Mouse (Mus musculus): ENCODE measurements at regions not wholly inside any gene's neighbourhood (a gene's known extent, or its start where the extent isn't known, plus 50 kb on each side); places are given as distances from the start of the nearest gene placed in this dataset.
A peak's percentile ranks its signal among the peaks of the same experiment; 100 is the strongest.

DNA sequence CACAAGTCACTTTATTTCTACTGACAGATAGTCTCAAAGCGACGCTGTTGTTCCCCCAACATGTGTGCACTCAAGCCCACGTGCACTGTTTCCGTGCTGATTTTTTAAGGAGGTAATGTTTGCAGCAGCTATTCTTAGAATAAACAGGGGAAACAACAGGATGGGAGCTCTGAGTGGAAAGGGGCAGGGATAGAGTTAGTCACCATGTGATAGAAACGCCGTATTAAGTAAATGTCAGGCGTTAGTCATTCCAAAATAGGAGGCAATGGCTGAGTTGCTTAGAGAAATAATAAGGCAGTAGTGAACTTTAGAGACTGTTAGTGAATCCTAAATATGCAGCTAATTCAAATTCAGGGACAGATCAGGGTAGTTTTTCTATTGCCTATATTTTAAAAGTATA lies 111.4 kb downstream of the Alg10b start:
- Histone ChIP-seq H3K27me3 (no peaks in the 10 kb centered on the region), H3K9me3 (replicated peaks) (no peaks in the 10 kb centered on the region), H3K9ac (no peak overlapping the region), H3K36me3 (no peaks in the 10 kb centered on the region), H3K4me1 (peaks cover 11% of the 10 kb centered on the region; the same call in 1 of the 2 replicates), H3K4me2 (no peak overlapping the region), H3K27ac (no peak overlapping the region), H3K4me3 (replicated peaks) (no peak overlapping the region)
- WGBS: 77% methylated on average over 7 of the region's 7 CpGs
- ATAC-seq (replicated peaks; ENCODE audit: low FRiP score): no peak

DNA sequence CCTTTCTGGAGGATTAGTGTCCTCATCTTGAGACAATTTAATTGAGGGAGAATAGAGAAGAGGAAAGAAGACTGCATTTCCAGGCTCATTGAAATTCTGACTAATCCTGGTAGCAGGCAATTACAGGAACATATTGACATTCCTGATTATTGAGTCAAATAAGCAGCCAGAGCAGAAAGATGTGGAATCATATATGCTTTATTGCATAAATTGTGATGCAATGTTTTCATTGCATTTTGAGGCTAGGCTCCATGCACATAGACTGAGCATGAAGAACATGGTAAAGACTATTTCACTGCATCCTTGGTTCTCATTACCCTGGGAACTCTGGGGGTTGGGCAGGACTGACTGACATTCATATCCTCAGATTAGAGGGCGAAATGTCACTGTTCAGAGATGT lies 116.0 kb downstream of the Alg10b start:
- no peak overlapping the region for H3K27ac ChIP-seq
- WGBS: 83% methylated on average over 1 of the region's 1 CpGs

DNA sequence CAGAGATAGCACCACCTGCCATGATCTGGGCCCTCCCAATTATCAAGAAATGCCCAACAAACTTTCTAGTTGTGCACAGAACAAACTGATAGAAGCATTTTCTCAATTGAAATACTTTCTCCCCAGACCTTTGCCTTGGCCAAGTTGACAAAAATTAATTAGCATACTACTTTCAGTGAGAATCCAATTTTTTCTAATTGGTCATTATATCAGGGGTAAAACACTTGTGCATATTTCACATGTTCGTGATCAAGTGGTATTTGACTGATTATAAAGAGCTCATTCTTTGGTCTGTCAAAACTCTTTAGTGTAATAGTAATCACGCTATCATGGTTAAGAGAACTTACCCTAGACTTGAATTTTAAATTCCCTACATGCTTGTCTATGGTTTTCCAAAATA lies 117.2 kb downstream of the Alg10b start:
- Histone ChIP-seq H3K4me2 (no peak overlapping the region), H3K9ac (no peak overlapping the region), H3K36me3 (no peaks in the 10 kb centered on the region), H3K4me1 (no peaks in the 10 kb centered on the region), H3K27ac (no peak overlapping the region), H3K27me3 (no peaks in the 10 kb centered on the region), H3K4me3 (replicated peaks) (no peak overlapping the region), H3K9me3 (replicated peaks) (no peaks in the 10 kb centered on the region)
- 90% methylated on average over 2 of the region's 2 CpGs for WGBS
- ATAC-seq (replicated peaks; ENCODE audit: low FRiP score): no peak

More for the DNA sequence above, 116.0 kb downstream of the Alg10b start:
- Histone ChIP-seq H3K9ac (no peak overlapping the region), H3K27me3 (no peaks in the 10 kb centered on the region), H3K4me3 (replicated peaks) (no peak overlapping the region), H3K4me2 (no peak overlapping the region), H3K9me3 (replicated peaks) (no peaks in the 10 kb centered on the region), H3K4me1 (no peaks in the 10 kb centered on the region), H3K36me3 (no peaks in the 10 kb centered on the region)
- ATAC-seq (replicated peaks; ENCODE audit: low FRiP score): no peak

DNA sequence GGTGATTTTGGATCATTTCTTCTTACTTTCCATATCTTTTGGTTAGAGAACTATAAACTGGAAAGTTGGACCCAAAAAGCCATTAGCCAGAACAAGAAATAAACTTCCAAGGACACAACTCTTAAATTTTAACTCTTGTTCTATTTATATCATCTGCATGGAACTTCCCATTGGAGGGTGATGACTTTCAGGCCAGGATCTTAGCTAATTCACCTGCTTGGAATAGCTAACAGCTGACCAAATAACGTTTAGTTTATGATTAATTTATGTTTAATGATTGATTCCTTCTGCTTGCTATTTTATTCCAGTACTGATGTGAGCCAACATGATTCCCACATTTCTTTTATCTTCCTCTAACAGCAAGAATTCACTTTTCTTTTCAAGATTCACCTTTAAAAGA lies 119.7 kb downstream of the Alg10b start:
- 40% methylated on average over 1 of the region's 1 CpGs for WGBS
- 0 out of 2 replicates have a peak, but pooled peaks cover 4% of the 10 kb centered on the region for H3K4me1 ChIP-seq
- ATAC-seq (replicated peaks; ENCODE audit: low FRiP score): peak; percentile 56; the same call in 1 of the 2 replicates
- H3K4me2 ChIP-seq: no peak overlapping the region
- H3K9me3 ChIP-seq (replicated peaks): no peaks in the 10 kb centered on the region
- no peak overlapping the region for H3K27ac ChIP-seq
- no peak overlapping the region for H3K4me3 ChIP-seq (replicated peaks)
- no peaks in the 10 kb centered on the region for H3K36me3 ChIP-seq
- no peak overlapping the region for H3K9ac ChIP-seq
- H3K27me3 ChIP-seq: no peaks in the 10 kb centered on the region

DNA sequence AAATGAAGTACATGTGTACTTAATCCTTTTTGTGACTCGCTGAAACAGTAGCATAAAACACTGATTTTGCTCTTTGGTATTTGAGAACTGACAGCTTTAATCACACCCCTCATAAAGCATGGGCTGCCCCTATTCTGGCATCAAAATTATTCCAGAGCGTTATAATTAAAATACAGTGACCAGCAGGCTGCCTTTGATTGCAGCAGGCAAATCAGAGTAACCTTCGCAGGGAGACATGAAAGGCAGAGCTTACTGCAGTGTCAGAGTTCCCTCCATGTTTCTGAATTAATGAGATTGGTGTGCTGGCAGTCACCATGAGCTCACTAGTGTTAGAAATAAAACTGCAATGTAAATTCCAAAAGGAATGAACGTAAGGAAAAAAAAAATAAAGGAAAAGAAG lies 120.8 kb downstream of the Alg10b start:
- H3K27me3 ChIP-seq: no peaks in the 10 kb centered on the region
- H3K36me3 ChIP-seq: no peaks in the 10 kb centered on the region
- H3K9ac ChIP-seq: no peak overlapping the region
- no peak overlapping the region for H3K27ac ChIP-seq
- H3K4me1 ChIP-seq: 0 out of 2 replicates have a peak, but pooled peaks cover 4% of the 10 kb centered on the region
- no peak for ATAC-seq (replicated peaks; ENCODE audit: low FRiP score)
- no peak overlapping the region for H3K4me2 ChIP-seq
- no peaks in the 10 kb centered on the region for H3K9me3 ChIP-seq (replicated peaks)
- 37% methylated on average over 4 of the region's 4 CpGs for WGBS
- H3K4me3 ChIP-seq (replicated peaks): no peak overlapping the region

DNA sequence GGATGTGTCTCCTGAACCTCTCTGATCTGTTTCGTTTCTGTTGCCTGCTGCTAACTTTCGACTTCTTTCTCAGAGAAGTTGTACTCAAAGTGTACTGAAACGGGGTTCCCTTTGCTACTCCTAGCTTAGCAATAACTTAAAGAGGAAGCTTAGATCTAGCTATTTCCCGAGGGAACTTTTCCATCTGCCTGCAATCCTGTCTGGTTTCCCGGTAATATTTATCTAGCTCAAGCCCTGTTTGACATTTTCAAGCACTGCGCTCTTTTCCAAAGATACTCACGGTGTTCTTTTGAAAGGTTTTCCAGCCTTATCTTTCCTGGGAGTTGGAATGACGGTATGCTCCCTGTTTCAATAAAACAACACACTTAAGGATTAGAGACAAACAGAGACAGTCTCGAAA lies 122.1 kb downstream of the Alg10b start:
- no peak for ATAC-seq (replicated peaks; ENCODE audit: low FRiP score)

DNA sequence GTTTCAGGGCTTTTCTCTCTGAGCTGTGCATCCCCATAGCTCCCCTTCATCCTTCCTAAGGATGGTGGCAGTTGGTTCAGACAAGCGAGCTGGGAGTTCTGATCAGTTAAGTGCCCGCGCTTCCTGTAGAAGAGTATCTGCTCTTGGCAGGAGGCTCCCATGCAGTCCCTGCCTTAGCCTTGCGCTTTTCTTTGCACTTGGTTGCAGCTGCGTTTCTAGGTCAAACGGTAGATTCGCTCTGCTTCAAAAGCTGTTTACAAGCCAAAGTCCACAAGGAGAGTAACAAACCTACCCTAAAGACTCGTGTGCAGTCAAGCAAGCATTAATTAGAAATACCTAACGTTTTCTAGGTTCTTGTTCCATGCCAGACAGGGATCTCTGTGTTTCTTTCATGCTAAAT lies 122.6 kb downstream of the Alg10b start:
- Histone ChIP-seq H3K4me2 (no peak overlapping the region), H3K4me1 (0 out of 2 replicates have a peak, but pooled peaks cover 4% of the 10 kb centered on the region), H3K27me3 (no peaks in the 10 kb centered on the region), H3K36me3 (no peaks in the 10 kb centered on the region), H3K4me3 (replicated peaks) (no peak overlapping the region), H3K9me3 (replicated peaks) (no peaks in the 10 kb centered on the region), H3K9ac (no peak overlapping the region), H3K27ac (peak overlapping the region; percentile 59)
- WGBS: 67% methylated on average over 9 of the region's 9 CpGs
- ATAC-seq (replicated peaks; ENCODE audit: low FRiP score): 0 out of 2 replicates have a peak, but pooled peaks have one; percentile 36

More for the DNA sequence above, 122.1 kb downstream of the Alg10b start:
- no peak overlapping the region for H3K9ac ChIP-seq
- peak overlapping the region; percentile 59; the same call in 1 of the 2 replicates for H3K27ac ChIP-seq
- H3K36me3 ChIP-seq: no peaks in the 10 kb centered on the region
- WGBS: 57% methylated on average over 9 of the region's 9 CpGs
- no peak overlapping the region for H3K4me3 ChIP-seq (replicated peaks)
- no peak overlapping the region for H3K4me2 ChIP-seq
- no peaks in the 10 kb centered on the region for H3K9me3 ChIP-seq (replicated peaks)
- 0 out of 2 replicates have a peak, but pooled peaks cover 4% of the 10 kb centered on the region for H3K4me1 ChIP-seq
- no peaks in the 10 kb centered on the region for H3K27me3 ChIP-seq

DNA sequence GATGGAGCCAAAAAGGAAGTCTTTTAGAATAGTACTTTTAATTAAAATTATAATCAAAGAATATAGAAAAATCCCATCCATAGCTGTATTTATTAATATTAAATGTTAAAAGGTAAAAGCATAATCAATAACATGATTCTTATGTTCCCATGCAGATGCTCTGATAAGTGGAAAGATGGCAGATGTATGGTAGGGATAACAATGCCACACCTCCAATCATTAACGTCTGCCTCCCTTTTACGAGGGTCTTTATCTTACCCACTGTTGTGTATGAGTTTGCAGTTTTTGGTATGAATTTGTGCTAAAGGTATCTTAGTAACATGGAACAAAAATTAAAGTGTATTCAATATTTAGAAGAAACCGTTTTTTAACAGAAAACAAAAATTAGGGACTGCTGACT lies 127.8 kb downstream of the Alg10b start:
- H3K27ac ChIP-seq: no peak overlapping the region
- no peak overlapping the region for H3K4me3 ChIP-seq (replicated peaks)
- no peak overlapping the region for H3K9ac ChIP-seq
- H3K4me2 ChIP-seq: no peak overlapping the region
- ATAC-seq (replicated peaks; ENCODE audit: low FRiP score): no peak
- 93% methylated on average over 3 of the region's 3 CpGs for WGBS
- no peaks in the 10 kb centered on the region for H3K27me3 ChIP-seq
- H3K36me3 ChIP-seq: no peaks in the 10 kb centered on the region
- H3K9me3 ChIP-seq (replicated peaks): no peaks in the 10 kb centered on the region
- no peaks in the 10 kb centered on the region for H3K4me1 ChIP-seq

DNA sequence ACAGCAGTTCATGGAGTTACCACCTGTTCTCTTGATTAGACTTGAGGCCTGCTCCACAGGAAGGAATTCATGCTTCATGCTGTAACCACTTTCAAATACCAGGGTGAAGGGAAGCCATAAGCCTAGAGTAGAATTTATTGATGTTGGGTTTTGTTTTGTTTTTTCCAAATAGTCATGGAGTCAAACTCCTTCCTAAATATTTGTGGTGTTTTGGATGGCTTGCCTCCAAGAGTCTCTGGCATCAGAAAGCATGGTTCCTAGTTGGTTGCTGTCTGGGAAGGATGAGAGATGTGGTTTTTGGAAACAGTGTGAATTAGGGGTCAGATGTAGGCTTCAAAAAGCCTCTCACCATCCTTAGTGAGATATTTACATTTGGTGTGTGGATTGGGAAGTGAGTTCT lies 141.5 kb downstream of the Alg10b start:
- Histone ChIP-seq H3K27ac (no peak overlapping the region), H3K27me3 (no peaks in the 10 kb centered on the region), H3K9me3 (replicated peaks) (no peaks in the 10 kb centered on the region), H3K36me3 (no peaks in the 10 kb centered on the region), H3K4me1 (no peaks in the 10 kb centered on the region), H3K9ac (no peak overlapping the region), H3K4me3 (replicated peaks) (no peak overlapping the region), H3K4me2 (no peak overlapping the region)
- no peak for ATAC-seq (replicated peaks; ENCODE audit: low FRiP score)

DNA sequence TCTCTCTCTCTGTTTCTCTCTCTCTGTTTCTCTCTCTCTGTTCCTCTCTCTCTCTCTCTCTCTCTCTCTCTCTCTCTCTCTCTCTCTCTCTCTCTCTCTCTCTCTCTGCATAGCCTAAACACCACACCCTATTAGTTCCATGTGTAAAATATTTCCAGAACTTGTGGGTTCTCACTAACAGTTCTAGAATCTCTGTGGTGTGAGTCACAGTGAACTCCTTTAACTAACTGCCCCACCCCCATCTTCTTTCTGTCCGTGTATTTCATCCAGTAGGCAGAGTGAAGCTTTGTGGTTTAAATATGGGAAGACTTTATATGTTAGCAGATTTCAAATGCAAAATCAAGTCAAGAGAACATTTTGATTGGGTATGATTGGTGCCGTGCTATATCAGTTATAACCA lies 153.8 kb downstream of the Alg10b start:
- Histone ChIP-seq H3K4me1 (no peaks in the 10 kb centered on the region), H3K27ac (no peak overlapping the region), H3K9ac (no peak overlapping the region), H3K9me3 (replicated peaks) (no peaks in the 10 kb centered on the region), H3K4me3 (replicated peaks) (no peak overlapping the region), H3K27me3 (no peaks in the 10 kb centered on the region), H3K4me2 (no peak overlapping the region), H3K36me3 (no peaks in the 10 kb centered on the region)
- 83% methylated on average over 2 of the region's 2 CpGs for whole genome bisulfite sequencing
- no peak for ATAC-seq (replicated peaks; ENCODE audit: low FRiP score)

DNA sequence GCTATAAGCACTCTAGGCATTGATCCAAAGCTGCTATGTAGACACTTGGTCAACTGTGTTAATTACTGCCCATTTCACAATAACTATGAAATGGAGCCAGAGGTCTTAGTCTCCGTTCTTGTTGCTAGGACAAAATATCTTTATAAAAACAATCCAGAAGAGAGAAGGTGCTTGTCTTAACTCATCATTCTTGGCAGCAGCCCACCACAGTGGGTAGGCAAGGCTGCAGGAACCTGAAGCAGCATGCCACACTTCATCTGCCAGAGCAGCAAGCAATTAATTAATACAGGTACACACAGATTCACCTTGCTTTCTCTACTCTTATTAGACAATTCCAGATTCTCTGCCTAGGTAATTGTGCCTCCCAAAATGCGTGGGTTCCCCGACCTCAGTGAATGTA lies 172.8 kb downstream of the Alg10b start:
- Histone ChIP-seq H3K4me2 (no peak overlapping the region), H3K9me3 (replicated peaks) (no peaks in the 10 kb centered on the region), H3K4me3 (replicated peaks) (no peak overlapping the region), H3K27ac (no peak overlapping the region), H3K9ac (no peak overlapping the region), H3K4me1 (no peaks in the 10 kb centered on the region), H3K36me3 (no peaks in the 10 kb centered on the region), H3K27me3 (no peaks in the 10 kb centered on the region)
- 88% methylated on average over 3 of the region's 3 CpGs for WGBS
- ATAC-seq (replicated peaks; ENCODE audit: low FRiP score): no peak

DNA sequence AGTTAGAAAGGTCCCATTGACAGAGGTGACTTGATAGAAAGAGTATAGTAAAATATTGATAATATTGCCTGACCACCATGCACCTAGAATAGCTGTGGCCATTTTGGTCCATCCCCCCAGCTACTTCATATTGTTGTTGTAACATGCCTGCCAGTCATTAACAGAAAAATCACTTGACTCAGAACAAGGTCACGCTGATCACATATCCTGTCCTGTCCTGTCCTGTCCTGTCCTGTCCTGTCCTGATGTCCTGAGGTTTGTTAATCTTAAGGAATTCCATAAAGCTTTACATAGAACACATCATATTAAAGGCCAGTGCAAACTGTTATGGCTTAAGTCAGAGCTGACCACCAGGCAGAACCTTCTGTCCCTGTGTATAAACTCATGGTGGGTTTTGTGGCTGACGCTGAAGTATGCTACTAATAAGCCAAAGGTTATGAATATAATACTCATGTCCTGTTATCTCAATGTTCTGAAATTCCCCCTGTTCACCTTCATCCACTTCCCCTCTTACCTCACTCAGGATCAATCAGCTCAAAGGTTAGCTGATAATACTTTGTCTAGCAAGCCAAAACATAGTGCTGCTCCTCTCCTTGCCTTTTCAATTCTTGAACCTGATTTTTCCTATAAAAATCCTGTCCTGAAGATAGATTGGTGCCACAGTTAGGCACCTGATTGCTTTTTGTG lies 173.7 kb downstream of the Alg10b start:
- Histone ChIP-seq H3K4me3 (replicated peaks) (no peak overlapping the region), H3K4me2 (no peak overlapping the region), H3K9me3 (replicated peaks) (no peaks in the 10 kb centered on the region), H3K36me3 (no peaks in the 10 kb centered on the region), H3K4me1 (no peaks in the 10 kb centered on the region), H3K9ac (no peak overlapping the region), H3K27ac (no peak overlapping the region), H3K27me3 (no peaks in the 10 kb centered on the region)
- ATAC-seq (replicated peaks; ENCODE audit: low FRiP score): no peak
- 95% methylated on average over 2 of the region's 2 CpGs for WGBS

All from kidney, embryonic 15.5 days (tissue).